Mouse (Mus musculus): Measurements from ENCODE around the gene Kctd14.

DNA sequence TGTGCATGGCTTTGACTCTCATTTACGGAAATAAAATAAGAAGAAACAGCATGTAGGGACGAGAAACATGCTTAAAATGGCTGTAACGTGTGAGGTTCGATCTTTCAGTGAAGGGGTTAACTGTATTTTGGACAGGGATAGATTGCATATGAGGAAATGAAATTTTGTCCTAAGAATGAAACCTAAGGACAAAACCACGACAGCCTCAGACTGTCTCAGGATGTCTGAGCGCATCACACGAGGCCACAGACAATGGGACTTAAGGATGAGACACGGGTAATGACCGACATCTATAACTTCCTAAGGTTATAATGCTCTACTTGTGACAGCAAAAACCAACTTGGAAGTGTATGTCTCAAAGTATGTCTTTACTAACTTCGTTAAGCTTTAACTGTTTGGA is 16.6 kb upstream of the Kctd14 start:
- TF ChIP-seq POLR2A (IDR thresholded peaks at IDR 0.05; ENCODE audit: low read depth, low read length) (no peak), CTCF (IDR thresholded peaks at IDR 0.05; ENCODE audit: extremely low read depth, insufficient read depth, insufficient read length, insufficient replicate concordance) (no peak)
